Mouse (Mus musculus): ENCODE data around the gene Chuk.

The Chuk gene

GRCm38 (mm10) chr19:44032046-44032744, 75.1 kb downstream of the Chuk start:
- no peak for DNase-seq

- DNase-seq = no peak
Observed at GRCm38 (mm10) chr19:44030024-44030423, 77.3 kb downstream of the Chuk start.

- DNase-seq = no peak
Observed at GRCm38 (mm10) chr19:44028972-44029371, 78.3 kb downstream of the Chuk start, which contains the start of gene Cyp2c23. Gene Cyp2c23 (minus strand): TSS chr19:44029208.

- no peak for DNase-seq
Observed at GRCm38 (mm10) chr19:44026956-44027530, 80.2 kb downstream of the Chuk start.

DNA sequence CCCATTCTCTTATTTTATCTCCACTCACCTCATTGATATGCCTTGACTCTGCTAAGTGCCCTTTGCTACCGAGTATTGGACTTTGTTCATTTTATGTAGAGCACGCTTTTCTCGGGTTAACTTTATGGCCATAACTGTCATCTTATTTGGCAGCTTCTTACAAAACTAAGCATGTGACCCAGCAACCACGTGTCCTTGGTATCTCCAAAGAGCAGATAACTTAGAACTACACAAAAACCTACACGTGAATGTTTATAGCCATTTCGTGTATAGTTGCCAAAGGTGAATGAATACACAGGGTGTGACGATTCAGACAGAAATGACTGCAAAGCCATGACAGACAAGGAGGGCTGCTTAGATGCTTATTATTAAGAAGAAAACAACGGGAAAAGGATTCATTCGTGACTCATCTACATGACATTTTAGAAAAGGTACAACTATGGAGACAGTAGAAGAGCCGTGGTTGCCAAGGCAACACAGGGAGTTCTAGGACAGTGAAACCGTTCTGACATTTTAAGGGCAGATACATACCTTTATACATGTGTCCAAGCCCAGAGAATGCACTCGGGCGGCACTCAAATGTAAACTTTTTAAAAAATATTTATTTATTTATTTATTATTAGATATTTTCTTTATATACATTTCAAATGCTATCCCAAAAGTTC, 82.2 kb downstream of the Chuk start:
- DNase-seq = no peak

Measured in lung, postnatal 4 days (tissue).